Mouse (Mus musculus) hindbrain, embryonic 12.5 days (tissue): ENCODE measurements around the gene Snx27. TPM values are rescaled to one million over a fixed set of nuclear protein-coding genes. Genes with fewer than 3 reads are reported as not detected.
A peak's percentile ranks its signal among the peaks of the same experiment; 100 is the strongest.

ENCODE experiments used
- ATAC-seq: fragments of 200-750 bp; cut with Nextera tagmentation; 2 replicates; pipeline ENCODE4 v1.8.0; 2017; ENCODE audit warnings: moderate TSS enrichment; ENCODE audit not compliant: low FRiP score
- H3K27ac ChIP-seq: fragments of 300-500 bp; sonication (generic); 2 replicates; pipeline ENCODE4 v1.5.1; 2016; ENCODE audit warnings: mild to moderate bottlenecking
- H3K27me3 ChIP-seq: fragments of 300-500 bp; sonication (generic); 2 replicates; pipeline ENCODE4 v1.6.1; 2016; ENCODE audit warnings: mild to moderate bottlenecking
- H3K36me3 ChIP-seq: fragments of 300-500 bp; sonication (generic); 2 replicates; pipeline ENCODE4 v1.6.1; 2016; ENCODE audit warnings: mild to moderate bottlenecking
- H3K4me1 ChIP-seq: fragments of 300-500 bp; sonication (generic); 2 replicates; pipeline ENCODE4 v1.6.1; 2016
- H3K4me2 ChIP-seq: fragments of 300-500 bp; sonication (generic); replicated peaks from 2 replicates; pipeline ENCODE4 v1.6.1; 2016; ENCODE audit warnings: mild to moderate bottlenecking
- H3K4me3 ChIP-seq: fragments of 300-500 bp; sonication (generic); 2 replicates; pipeline ENCODE4 v1.5.1; 2016; ENCODE audit warnings: mild to moderate bottlenecking
- H3K9ac ChIP-seq: fragments of 300-500 bp; sonication (generic); 2 replicates; pipeline ENCODE4 v1.6.1; 2016; ENCODE audit warnings: mild to moderate bottlenecking, moderate library complexity
- H3K9me3 ChIP-seq: fragments of 300-500 bp; sonication (generic); replicated peaks from 2 replicates; pipeline ENCODE4 v1.6.1; 2016; ENCODE audit warnings: mild to moderate bottlenecking
- WGBS: fragments of 180-500 bp; shearing (Covaris S2); methylation state at CpG from one replicate; pipeline ENCODE4 v1.1.7; 2016; 5-methylcytosine and 5-hydroxymethylcytosine counted together
- polyA plus RNA-seq: library from polyadenylated mRNA; unstranded; fragments of >200 nt; fragmentation: Nextera tagmentation; extraction: Ambion mirVana; gene quantifications from 2 replicates; pipeline ENCODE4 v1.2.1, GENCODE M21; 2016

The Snx27 gene
- polyA plus RNA-seq, 1 experiment from 2014 or later: 73.3 TPM

DNA sequence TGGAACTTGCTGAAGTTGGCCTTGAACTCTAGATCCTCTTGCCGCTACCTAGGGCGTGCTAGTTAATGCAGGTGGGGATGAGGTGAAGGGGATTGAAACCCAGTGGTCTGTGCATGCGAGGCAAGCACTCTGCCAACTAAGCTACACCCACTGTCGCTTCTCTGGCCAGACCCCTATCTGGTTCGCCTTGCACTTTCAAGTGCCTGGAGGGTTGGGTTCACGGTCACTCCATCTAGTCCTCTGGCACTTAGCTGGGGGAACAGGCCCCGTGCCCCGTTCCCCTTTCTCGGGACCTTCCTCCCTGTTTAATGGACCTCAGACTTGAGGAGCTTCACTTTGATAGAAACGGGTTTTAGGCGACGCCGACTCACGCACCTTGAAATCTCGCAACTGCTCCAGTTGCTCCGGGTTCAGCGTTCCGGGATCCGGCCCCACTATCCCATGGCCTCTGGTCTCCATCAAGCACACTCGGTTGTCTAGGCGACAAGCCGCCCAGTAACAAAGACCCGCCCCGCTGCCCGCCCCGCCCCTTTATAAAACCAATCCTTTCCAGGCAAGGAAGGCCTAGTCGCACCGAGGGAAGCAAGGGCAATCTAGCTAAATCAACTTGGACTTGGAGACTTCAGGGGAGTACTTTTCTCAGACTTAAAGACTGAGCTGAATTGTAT is 109.9 kb downstream of the Snx27 start:
- 10% methylated on average over 28 of the region's 28 CpGs for WGBS
- peak; percentile 59 for ATAC-seq
- no peaks in the 10 kb centered on the region for H3K9me3 ChIP-seq
- peak overlapping the region; percentile 30 for H3K4me3 ChIP-seq
- peak overlapping the region; percentile 55 for H3K4me2 ChIP-seq
- H3K4me1 ChIP-seq: peaks cover 27% of the 10 kb centered on the region
- H3K27ac ChIP-seq: 0 out of 2 replicates have a peak overlapping the region, but pooled peaks have one; percentile 24
- H3K36me3 ChIP-seq: no peaks in the 10 kb centered on the region
- no peaks in the 10 kb centered on the region for H3K27me3 ChIP-seq
- no peak overlapping the region for H3K9ac ChIP-seq

DNA sequence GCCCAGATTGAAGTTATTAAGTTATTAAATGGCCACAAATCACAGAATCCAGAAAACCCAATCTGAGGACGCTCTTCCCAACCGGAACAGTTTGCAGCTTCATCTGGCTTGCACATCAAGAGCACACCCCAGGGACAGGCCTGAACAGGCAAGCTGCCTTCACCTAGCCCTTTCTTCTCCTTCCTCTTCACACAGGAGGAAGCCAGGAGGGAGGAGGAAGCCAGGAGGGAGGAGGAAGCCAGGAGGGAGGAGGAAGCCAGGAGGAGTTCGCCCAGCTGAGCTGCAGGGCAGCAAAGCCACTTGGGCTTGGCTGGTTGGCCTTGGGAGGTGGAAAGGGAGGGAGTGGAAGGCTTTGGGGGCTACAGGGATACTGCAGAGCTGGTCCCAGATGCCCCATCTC is 113.6 kb downstream of the Snx27 start:
- Histone ChIP-seq H3K4me3 (no peak overlapping the region), H3K4me1 (peaks cover 38% of the 10 kb centered on the region), H3K36me3 (no peaks in the 10 kb centered on the region), H3K9ac (no peak overlapping the region), H3K4me2 (no peak overlapping the region), H3K9me3 (no peaks in the 10 kb centered on the region), H3K27me3 (no peaks in the 10 kb centered on the region), H3K27ac (no peak overlapping the region)
- 49% methylated on average over 3 of the region's 3 CpGs for WGBS
- no peak for ATAC-seq

DNA sequence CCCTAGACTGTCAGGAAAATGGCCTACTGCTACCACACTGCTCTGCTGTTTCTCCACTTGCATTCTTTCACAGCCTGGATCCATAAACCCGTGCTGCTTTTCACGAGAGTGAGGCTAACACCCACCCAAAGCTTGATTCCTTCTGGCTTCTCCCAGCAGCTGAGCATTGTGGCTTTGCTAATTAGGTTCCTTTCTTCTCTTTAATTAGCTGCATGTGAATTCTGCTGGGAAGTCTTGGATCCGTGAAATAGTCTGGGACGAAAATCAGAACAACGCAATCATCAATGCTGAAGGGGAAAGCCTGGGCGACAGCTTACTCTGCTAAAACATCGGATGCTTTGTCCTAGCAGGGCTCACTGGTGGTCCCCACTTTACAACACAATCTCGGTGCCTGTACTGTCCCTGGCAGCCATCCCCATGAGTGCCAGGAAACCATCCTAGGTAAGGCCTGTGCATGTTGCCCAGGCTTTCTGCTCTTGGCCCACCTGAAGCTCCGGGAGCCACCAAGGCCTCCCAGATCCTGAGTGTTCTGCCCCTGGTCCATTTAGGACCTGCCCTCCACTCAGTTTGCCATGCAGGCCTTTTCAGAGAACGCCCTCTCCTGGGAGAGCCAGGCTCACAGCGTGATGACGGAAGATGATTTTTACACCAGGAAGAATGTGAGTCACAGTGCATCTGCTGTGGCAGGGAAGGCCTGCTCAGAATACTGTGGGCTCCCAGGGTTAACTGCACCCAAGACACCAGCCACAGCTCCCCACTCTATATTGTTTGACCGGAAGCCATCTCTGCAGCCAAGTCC is 116.7 kb downstream of the Snx27 start:
- no peaks in the 10 kb centered on the region for H3K9me3 ChIP-seq
- no peak overlapping the region for H3K4me3 ChIP-seq
- no peaks in the 10 kb centered on the region for H3K36me3 ChIP-seq
- H3K27ac ChIP-seq: peak overlapping the region; percentile 86
- ATAC-seq: peak; percentile 53
- H3K4me2 ChIP-seq: no peak overlapping the region
- no peak overlapping the region for H3K9ac ChIP-seq
- H3K4me1 ChIP-seq: peaks cover 34% of the 10 kb centered on the region
- no peaks in the 10 kb centered on the region for H3K27me3 ChIP-seq
- WGBS: 51% methylated on average over 13 of the region's 13 CpGs

DNA sequence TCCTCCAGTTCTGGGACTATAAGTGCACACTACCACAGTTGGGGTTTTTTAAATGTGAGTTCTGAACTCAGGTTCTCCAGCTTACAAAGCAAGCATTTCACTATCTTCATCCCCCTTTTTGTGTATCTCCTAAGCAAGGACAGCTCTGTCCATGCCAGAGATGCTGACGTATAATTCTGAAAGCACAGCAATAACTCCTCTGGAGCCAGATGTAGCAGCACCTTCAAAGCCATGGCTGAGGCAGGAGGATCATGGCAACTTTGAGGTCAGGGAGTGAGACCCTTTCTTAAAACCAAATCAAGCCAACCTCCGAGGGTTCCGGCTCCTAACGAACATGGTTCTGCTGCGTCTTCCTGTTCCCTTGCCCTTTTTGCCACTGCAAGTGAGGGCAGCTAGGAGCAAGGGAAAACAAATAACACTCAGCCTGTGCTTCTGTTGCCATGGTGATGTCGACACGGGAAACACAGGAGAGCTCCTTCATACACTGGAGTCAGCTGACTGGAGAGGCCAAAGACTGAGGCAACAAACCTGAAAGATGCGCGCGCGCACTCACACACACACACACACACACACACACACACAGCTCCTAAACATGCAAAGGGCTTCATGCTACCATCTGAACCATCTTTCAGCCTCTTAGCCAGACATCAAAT is 118.5 kb downstream of the Snx27 start:
- 0 out of 2 replicates have a peak overlapping the region, but pooled peaks have one; percentile 13 for H3K4me2 ChIP-seq
- no peak overlapping the region for H3K4me3 ChIP-seq
- H3K4me1 ChIP-seq: peaks cover 33% of the 10 kb centered on the region
- H3K9ac ChIP-seq: peak overlapping the region; percentile 8; the same call in 1 of the 2 replicates
- ATAC-seq: peak; percentile 88
- H3K36me3 ChIP-seq: no peaks in the 10 kb centered on the region
- H3K27me3 ChIP-seq: no peaks in the 10 kb centered on the region
- 0 out of 2 replicates have a peak, but pooled peaks cover under 1% of the 10 kb centered on the region for H3K9me3 ChIP-seq
- H3K27ac ChIP-seq: peak overlapping the region; percentile 73
- WGBS: 40% methylated on average over 11 of the region's 11 CpGs

DNA sequence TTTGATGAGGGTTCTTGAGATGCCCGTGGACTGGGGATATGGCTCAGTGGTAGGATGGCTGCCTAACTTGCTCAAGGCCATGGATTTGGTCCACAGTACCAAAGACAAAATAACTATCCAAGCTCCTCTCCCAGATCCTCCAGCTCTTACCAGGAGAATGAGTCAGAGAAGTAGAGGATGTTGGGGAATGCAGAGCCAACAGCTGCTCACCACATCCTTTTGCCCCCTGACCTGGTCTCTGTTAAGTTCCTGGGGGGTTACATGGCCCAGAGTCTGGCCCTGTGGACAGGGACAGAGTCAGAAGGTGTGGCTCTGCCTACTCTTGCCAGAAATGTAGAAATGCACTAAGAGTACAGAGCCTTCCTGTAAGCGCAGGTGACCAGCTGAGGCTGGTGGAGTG is 122.7 kb downstream of the Snx27 start:
- Histone ChIP-seq H3K9me3 (0 out of 2 replicates have a peak, but pooled peaks cover 4% of the 10 kb centered on the region), H3K27me3 (peaks cover 3% of the 10 kb centered on the region; the same call in 1 of the 2 replicates), H3K27ac (no peak overlapping the region), H3K4me2 (no peak overlapping the region), H3K36me3 (no peaks in the 10 kb centered on the region), H3K4me1 (peaks cover 15% of the 10 kb centered on the region), H3K9ac (no peak overlapping the region), H3K4me3 (no peak overlapping the region)
- no peak for ATAC-seq
- WGBS: 95% methylated on average over 2 of the region's 2 CpGs

DNA sequence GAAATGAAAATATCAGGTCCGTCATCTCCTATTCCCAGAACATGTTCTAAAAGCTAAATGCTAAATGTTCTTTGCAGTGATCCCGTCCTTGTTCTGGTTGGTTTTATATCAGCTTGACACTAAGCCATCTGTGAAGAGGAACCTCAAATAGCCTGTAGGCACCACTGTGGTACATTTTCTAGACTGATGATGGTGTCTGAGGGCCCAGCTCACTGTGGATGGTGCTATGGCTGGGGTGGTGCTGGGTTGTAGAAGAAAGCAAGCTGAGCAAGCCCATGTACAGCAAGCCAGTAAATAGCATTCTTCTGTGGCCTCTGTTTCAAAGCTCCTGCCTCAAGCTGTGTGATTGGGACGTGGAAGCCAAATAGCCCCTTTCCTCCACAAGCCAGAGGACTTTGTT is 125.5 kb downstream of the Snx27 start:
- Histone ChIP-seq H3K4me3 (no peak overlapping the region), H3K9ac (no peak overlapping the region), H3K27me3 (peaks cover 3% of the 10 kb centered on the region; the same call in 1 of the 2 replicates), H3K4me2 (peak overlapping the region; percentile 51; the same call in 1 of the 2 replicates), H3K27ac (no peak overlapping the region), H3K9me3 (0 out of 2 replicates have a peak, but pooled peaks cover 4% of the 10 kb centered on the region), H3K4me1 (no peaks in the 10 kb centered on the region; the same call in 1 of the 2 replicates), H3K36me3 (no peaks in the 10 kb centered on the region)
- ATAC-seq: no peak
- WGBS: 82% methylated on average over 3 of the region's 3 CpGs

DNA sequence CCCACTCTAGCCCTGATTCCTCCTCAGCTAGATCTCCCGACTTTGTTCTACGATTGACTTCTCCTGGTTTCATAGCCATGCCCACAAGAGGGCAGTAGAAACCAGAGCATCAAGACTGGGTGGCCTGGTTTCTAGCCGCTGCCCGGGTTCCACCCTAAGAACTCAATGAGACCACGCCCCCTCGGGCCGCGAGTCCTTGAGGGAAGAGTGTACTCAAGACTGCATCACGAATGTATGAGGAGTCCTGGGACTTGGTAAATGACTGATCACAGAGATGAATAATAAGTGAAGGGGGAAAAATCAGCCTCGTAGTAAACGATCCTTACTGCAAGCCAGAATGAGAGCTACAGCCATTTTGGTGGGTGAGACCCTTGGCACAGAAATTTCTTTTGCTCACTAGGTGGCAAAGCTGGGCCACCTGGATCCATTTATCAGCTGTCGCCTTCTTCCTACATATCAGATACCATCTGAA is 126.0 kb downstream of the Snx27 start:
- Histone ChIP-seq H3K27me3 (peaks cover 3% of the 10 kb centered on the region; the same call in 1 of the 2 replicates), H3K9me3 (0 out of 2 replicates have a peak, but pooled peaks cover 4% of the 10 kb centered on the region), H3K36me3 (no peaks in the 10 kb centered on the region), H3K4me3 (peak overlapping the region; percentile 32), H3K27ac (no peak overlapping the region), H3K4me1 (no peaks in the 10 kb centered on the region; the same call in 1 of the 2 replicates), H3K9ac (no peak overlapping the region), H3K4me2 (peak overlapping the region; percentile 51)
- peak; percentile 91 for ATAC-seq
- 2% methylated on average over 12 of the region's 12 CpGs for WGBS

DNA sequence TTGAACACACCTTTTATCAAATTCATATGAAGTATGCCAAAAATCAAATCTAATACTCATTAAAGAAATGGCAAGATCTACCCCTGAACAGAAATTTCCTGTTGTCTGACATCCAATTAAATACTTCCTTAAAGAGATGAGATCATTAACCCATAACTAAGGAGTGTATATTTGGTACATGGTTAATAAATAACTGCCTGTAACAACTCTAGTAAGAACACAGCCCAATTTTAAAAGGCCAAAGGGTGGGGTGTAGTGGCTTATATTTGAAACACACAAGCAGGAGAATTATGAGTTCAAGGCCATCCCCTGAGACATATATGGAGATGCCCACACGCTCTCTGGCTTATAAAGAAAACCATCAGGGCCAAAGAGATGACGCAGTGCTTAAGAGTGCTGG is 133.1 kb downstream of the Snx27 start:
- no peaks in the 10 kb centered on the region for H3K9me3 ChIP-seq
- H3K27ac ChIP-seq: no peak overlapping the region
- peaks cover 46% of the 10 kb centered on the region for H3K36me3 ChIP-seq
- peaks cover under 1% of the 10 kb centered on the region for H3K4me1 ChIP-seq
- no peak for ATAC-seq
- H3K9ac ChIP-seq: no peak overlapping the region
- H3K4me2 ChIP-seq: no peak overlapping the region
- 95% methylated on average over 2 of the region's 2 CpGs for WGBS
- no peaks in the 10 kb centered on the region for H3K27me3 ChIP-seq
- H3K4me3 ChIP-seq: no peak overlapping the region

Other genes with a start within 250 kb of the Snx27 start
- not detected in 2 replicates for gene Them5, start 240.6 kb downstream of the Snx27 start, polyA plus RNA-seq
- gene C2cd4d, start 220.3 kb downstream of the Snx27 start, polyA plus RNA-seq: 2.4 and 2.5 TPM in 2 replicates
- 0.76 and 0.82 TPM in 2 replicates for gene Rorc, start 209.9 kb downstream of the Snx27 start, polyA plus RNA-seq
- 0.52 and 0.53 TPM in 2 replicates for gene Lingo4, start 184.2 kb downstream of the Snx27 start, polyA plus RNA-seq
- 48.7 and 52.1 TPM in 2 replicates for gene Tdrkh, start 169.4 kb downstream of the Snx27 start, polyA plus RNA-seq
- 58.0 and 67.5 TPM in 2 replicates for gene Mrpl9, start 139.4 kb downstream of the Snx27 start, polyA plus RNA-seq
- 0.77 and 1.0 TPM in 2 replicates for gene Oaz3, start 138.8 kb downstream of the Snx27 start, polyA plus RNA-seq
- 196 and 207 TPM in 2 replicates for gene Celf3, start 104.4 kb downstream of the Snx27 start, polyA plus RNA-seq
- gene Riiad1, start 102.4 kb downstream of the Snx27 start, polyA plus RNA-seq: 18.7 and 19.3 TPM in 2 replicates
- gene Gm10972, start 60.4 kb upstream of the Snx27 start, polyA plus RNA-seq: not detected in 2 replicates
- 2.9 and 4.1 TPM in 2 replicates for gene Tuft1, start 76.2 kb upstream of the Snx27 start, polyA plus RNA-seq
- not detected in 2 replicates for gene Selenbp2, start 110.8 kb upstream of the Snx27 start, polyA plus RNA-seq
- 4.2 and 5.3 TPM in 2 replicates for gene Cgn, start 203.8 kb upstream of the Snx27 start, polyA plus RNA-seq